8 mouse cellular contexts compared by ENCODE assay signal in the genomic region with DNA sequence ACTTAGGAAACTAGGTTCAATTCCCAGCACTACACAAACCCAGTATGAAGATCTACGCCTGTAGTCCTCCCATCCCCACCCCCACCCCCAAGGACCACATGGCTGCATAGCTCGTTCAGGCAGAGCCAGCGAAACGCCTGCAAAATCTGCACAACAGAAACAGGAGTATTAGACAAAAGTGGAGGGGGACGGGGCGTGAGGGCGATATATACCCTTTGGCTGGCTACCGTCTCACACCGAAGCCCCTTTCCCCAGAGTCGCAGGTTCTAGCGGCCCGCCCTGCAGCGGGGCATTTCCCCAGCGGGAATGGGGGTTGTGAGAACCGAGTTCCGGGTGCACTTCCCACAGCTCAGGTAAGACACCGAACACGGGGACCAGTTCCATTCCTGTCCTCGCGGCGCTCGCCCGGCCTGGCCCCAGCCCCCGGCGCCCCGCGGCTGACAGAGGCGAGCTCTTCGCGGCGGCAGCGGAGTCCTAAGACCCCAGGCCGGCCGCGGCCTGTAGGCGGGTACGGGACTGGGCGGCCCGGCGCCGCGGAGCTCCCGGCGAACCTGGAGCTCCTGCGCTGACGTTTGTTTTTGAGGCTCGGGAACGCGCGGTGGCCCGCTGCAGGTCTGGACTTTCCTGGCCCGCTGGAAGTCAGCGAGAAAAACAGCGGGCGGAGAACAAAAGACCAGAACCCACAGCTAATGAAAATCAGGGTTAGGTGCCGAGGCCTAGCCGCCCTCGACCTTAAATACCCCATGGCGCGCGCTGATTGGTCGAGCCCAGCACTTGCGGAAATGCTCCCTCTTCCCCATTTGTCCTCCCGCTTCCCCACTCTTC. TPM values are rescaled to one million over a fixed set of nuclear protein-coding genes. Genes with fewer than 3 reads are reported as not detected.
DNase-seq lines count a peak whose midpoint lies in the region.

No protein-coding gene starts in this region.

- H3K27ac ChIP-seq in embryonic facial prominence, embryonic 10.5 days (replicated peaks) = peak overlapping the region; percentile 99

- WGBS in embryonic facial prominence, embryonic 10.5 days = under 1% methylated on average over 64 of the region's 64 CpGs

- peaks cover 23% of the 10 kb centered on the region for H3K27me3 ChIP-seq in embryonic facial prominence, embryonic 10.5 days (replicated peaks; ENCODE audit: low read depth, poor library complexity, severe bottlenecking)

- peaks cover 9% of the 10 kb centered on the region for H3K36me3 ChIP-seq in embryonic facial prominence, embryonic 10.5 days (replicated peaks)

- no peaks in the 10 kb centered on the region for H3K9me3 ChIP-seq in embryonic facial prominence, embryonic 10.5 days

- H3K4me1 ChIP-seq in embryonic facial prominence, embryonic 10.5 days = peaks cover 15% of the 10 kb centered on the region

- peak; percentile 68 to 70 for DNase-seq in urinary bladder, adult 18-20 months (ENCODE audit: low spot score in 2 of 2)
- DNase-seq in urinary bladder, postnatal 10 days (ENCODE audit: low spot score) = no peak
- peak; percentile 93 for DNase-seq in embryonic facial prominence, embryonic 10.5 days (ENCODE audit: low spot score)
- peak; percentile 97 for DNase-seq in heart, adult 11 months
- peak; percentile 55 for DNase-seq in kidney, adult 18-20 months
- peak; percentile 93 for DNase-seq in liver
- DNase-seq in monocyte, adult 2 months (ENCODE audit: low read depth in 1 of 2, low spot score in 2 of 2) = peak; percentile 48 to 63
- peak; percentile 78 to 82 for DNase-seq in spleen, postnatal 14 days (ENCODE audit: low spot score in 2 of 2)

- peak overlapping the region; percentile 84 for H3K4me3 ChIP-seq in embryonic facial prominence, embryonic 10.5 days

RNA-seq across cellular contexts. Expression of a gene that starts 37.8 kb away (rescaled TPM):
- not detected in 2 replicates for polyA plus RNA-seq in embryonic facial prominence, embryonic 10.5 days (2016; fragmentation: Nextera tagmentation; extraction: Ambion mirVana)
